Mouse (Mus musculus) ES-E14 (cell line): ENCODE results near the gene Drc1. TPM values are rescaled to one million over a fixed set of nuclear protein-coding genes. Genes with fewer than 3 reads are reported as not detected.

Source experiments
- DNase-seq: peaks from one replicate; pipeline ENCODE4 v3.0.0-alpha.2; 2013; ENCODE audit warnings: low read depth, low spot score
- H3K27ac ChIP-seq: 2 replicates; pipeline ENCODE4 v1.5.1; 2012; ENCODE audit warnings: low read depth, mild to moderate bottlenecking, low read length, moderate library complexity, mixed read lengths; ENCODE audit not compliant: poor library complexity, insufficient read depth, severe bottlenecking
- H3K36me3 ChIP-seq: 2 replicates; pipeline ENCODE4 v1.6.1; 2012; ENCODE audit warnings: mild to moderate bottlenecking, low read length, moderate library complexity, mixed read lengths; ENCODE audit not compliant: control insufficient read depth, poor library complexity, insufficient read depth, severe bottlenecking
- H3K4me1 ChIP-seq, 2 experiments: fragments of 150-350 bp in 1 of 2; sonication (generic) in 1 of 2; 2 replicates each; pipeline ENCODE4 v1.6.1; 2012; ENCODE audit warnings: low read length in 2 of 2, mild to moderate bottlenecking in 1 of 2, mixed read lengths in 1 of 2; ENCODE audit not compliant: control insufficient read depth in 2 of 2, insufficient read depth in 2 of 2, poor library complexity in 1 of 2
- H3K4me3 ChIP-seq, 2 experiments: fragments of 150-350 bp in 1 of 2; sonication (generic) in 1 of 2; 2 replicates each; pipeline ENCODE4 v1.5.1; 2012; ENCODE audit warnings: low read length in 2 of 2, low read depth in 1 of 2, mild to moderate bottlenecking in 1 of 2, mixed read lengths in 1 of 2; ENCODE audit not compliant: insufficient read depth in 1 of 2, poor library complexity in 1 of 2, severe bottlenecking in 1 of 2
- H3K9ac ChIP-seq: 2 replicates; pipeline ENCODE4 v1.6.1; 2012; ENCODE audit warnings: low read depth, mild to moderate bottlenecking, low read length, mixed read lengths; ENCODE audit not compliant: poor library complexity, insufficient read depth, severe bottlenecking
- H3K9me3 ChIP-seq: fragments of 150-350 bp; sonication (generic); 2 replicates; pipeline ENCODE4 v1.6.1; 2012; ENCODE audit warnings: low read depth, mild to moderate bottlenecking, low read length; ENCODE audit not compliant: control insufficient read depth, insufficient read depth
- CHD2 ChIP-seq: IDR thresholded peaks from 2 replicates; pipeline ENCODE4 v1.6.1; 2014; ENCODE audit warnings: mild to moderate bottlenecking, low read depth, low read length, inconsistent platforms
- HCFC1 ChIP-seq: IDR thresholded peaks from 2 replicates; pipeline ENCODE4 v1.6.1; 2012; ENCODE audit warnings: low read length, inconsistent platforms, borderline replicate concordance; ENCODE audit not compliant: insufficient read depth
- MAFK ChIP-seq: IDR thresholded peaks from 2 replicates; pipeline ENCODE4 v1.6.1; 2014; ENCODE audit warnings: mild to moderate bottlenecking, low read depth, low read length, inconsistent platforms; ENCODE audit not compliant: insufficient read depth
- ZC3H11A ChIP-seq: IDR thresholded peaks from 2 replicates; pipeline ENCODE4 v1.6.1; 2012; ENCODE audit warnings: low read depth, mild to moderate bottlenecking, inconsistent platforms, low read length, borderline replicate concordance
- ZNF384 ChIP-seq: IDR thresholded peaks from 2 replicates; pipeline ENCODE4 v1.6.1; 2012; ENCODE audit warnings: low read depth, low read length, inconsistent platforms
- in situ Hi-C, 2 experiments: fragments of 600-800 bp; cut with MboI; formaldehyde crosslinking; loops; one replicate each; pipeline ENCODE4 v1.15.1; 2025; ENCODE audit warnings: low sequenced_read_pairs in 2 of 2, inconsistent platforms in 1 of 2; ENCODE audit not compliant: unreplicated experiment in 2 of 2
- total RNA-seq: library from RNA; depleted of rRNA; stranded (reverse); fragments of 300-350 nt; gene quantifications from 2 replicates; pipeline ENCODE4 v1.2.3, GENCODE M21; 2012; rRNA removed

Drc1 gene
- total RNA-seq, 1 experiment: 0.54 TPM

DNA sequence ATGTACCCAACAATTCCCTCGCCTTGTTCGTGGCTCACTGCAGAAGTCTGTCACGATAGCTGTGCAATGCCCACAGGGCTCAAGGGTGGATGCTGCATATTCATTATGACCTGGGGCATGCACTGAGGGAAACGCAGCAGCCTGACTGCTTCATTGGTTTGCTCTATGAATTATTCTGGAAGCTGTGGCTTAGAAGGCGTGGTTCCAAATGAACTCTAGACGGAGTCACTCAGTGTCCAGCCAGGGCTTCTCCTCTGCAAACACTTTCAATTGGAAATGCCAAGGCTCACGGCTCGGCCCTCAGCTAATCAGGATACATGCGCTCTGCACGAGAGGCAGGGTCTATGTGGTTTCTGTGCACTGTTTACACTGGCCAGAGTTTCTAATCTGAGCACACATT is 130.3 kb downstream of the Drc1 start:
- no peak for TF ChIP-seq ZNF384
- no peak for TF ChIP-seq ZC3H11A
- no peak for TF ChIP-seq HCFC1
- TF ChIP-seq CHD2: no peak
- no peak for TF ChIP-seq MAFK
- no peaks in the 10 kb centered on the region for H3K36me3 ChIP-seq
- no peak for DNase-seq
- peaks cover 0 to 3% of the 10 kb centered on the region in 2 experiments; a peak in 2 of 4 replicates for H3K4me1 ChIP-seq
- no peak overlapping the region for H3K9ac ChIP-seq
- H3K4me3 ChIP-seq: no peak overlapping the region
- in situ Hi-C loops: no loop called here
- no peaks in the 10 kb centered on the region for H3K9me3 ChIP-seq
- no peak overlapping the region for H3K27ac ChIP-seq

DNA sequence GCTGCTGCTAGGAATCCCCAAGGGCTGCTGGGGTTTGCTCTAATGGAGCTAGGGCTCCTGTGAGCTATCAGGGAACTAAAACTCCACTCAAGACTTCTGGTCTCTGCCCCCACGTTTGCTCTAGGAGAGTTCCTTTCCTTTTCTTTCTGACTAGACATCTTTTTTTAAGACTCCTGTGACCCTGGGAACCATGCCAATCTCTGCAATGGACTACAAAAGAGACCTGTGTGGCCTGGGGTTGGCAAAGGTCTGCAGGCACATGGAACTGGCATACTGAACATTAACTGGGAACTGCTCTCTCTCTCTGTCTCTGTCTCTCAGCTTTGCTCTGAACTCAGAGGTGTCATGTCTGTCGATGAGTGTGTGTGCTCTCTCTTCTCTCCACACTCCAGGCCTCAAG is 134.2 kb downstream of the Drc1 start:
- no peak overlapping the region for H3K9ac ChIP-seq
- H3K4me3 ChIP-seq: no peak overlapping the region
- no peak for DNase-seq
- H3K27ac ChIP-seq: no peak overlapping the region
- H3K36me3 ChIP-seq: no peaks in the 10 kb centered on the region
- TF ChIP-seq HCFC1: no peak
- no peak for TF ChIP-seq ZC3H11A
- no peak for TF ChIP-seq ZNF384
- TF ChIP-seq MAFK: no peak
- TF ChIP-seq CHD2: no peak
- peaks cover 0 to 3% of the 10 kb centered on the region in 2 experiments; a peak in 1 of 4 replicates for H3K4me1 ChIP-seq
- no peaks in the 10 kb centered on the region for H3K9me3 ChIP-seq
- in situ Hi-C loops: no loop called here

DNA sequence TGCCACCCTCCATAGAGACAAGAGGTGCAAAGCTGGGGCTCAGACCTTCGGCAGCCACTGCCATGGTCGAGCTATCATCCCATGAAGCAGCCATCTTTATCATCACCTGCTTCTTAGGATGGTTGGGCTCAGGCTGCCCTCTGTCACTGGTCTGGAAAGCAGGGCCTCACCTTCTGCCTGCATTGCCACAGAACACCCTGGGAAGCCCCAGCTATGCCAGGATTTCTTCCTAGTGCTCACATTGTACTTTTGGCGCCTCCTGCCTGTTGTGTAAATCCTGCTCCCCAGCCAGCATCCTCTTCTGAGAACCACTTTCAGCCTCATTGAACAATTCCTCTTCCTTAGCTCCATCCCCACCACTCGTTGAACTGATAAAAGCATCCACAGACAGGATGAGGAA is 134.7 kb downstream of the Drc1 start:
- in situ Hi-C loops: no loop called here
- H3K9me3 ChIP-seq: no peaks in the 10 kb centered on the region
- H3K4me1 ChIP-seq: peaks cover 0 to 3% of the 10 kb centered on the region in 2 experiments; a peak in 1 of 4 replicates
- H3K36me3 ChIP-seq: no peaks in the 10 kb centered on the region
- no peak overlapping the region for H3K27ac ChIP-seq
- DNase-seq: no peak
- H3K9ac ChIP-seq: no peak overlapping the region
- no peak overlapping the region for H3K4me3 ChIP-seq
- no peak for TF ChIP-seq MAFK
- TF ChIP-seq CHD2: no peak
- no peak for TF ChIP-seq ZC3H11A
- no peak for TF ChIP-seq HCFC1
- TF ChIP-seq ZNF384: no peak

Other genes with a start within 250 kb of the Drc1 start
- 121 and 125 TPM in 2 replicates for gene Tyms, start 207.8 kb upstream of the Drc1 start, total RNA-seq
- 1.7 and 2.0 TPM in 2 replicates for gene Garem2, start 176.2 kb upstream of the Drc1 start, total RNA-seq
- gene 3110082J24Rik, start 175.3 kb upstream of the Drc1 start, total RNA-seq: not detected in 2 replicates
- 101 and 102 TPM in 2 replicates for gene Hadha, start 126.2 kb upstream of the Drc1 start, total RNA-seq
- gene Hadhb, start 126.1 kb upstream of the Drc1 start, total RNA-seq: 103 and 110 TPM in 2 replicates
- 0.58 and 0.71 TPM in 2 replicates for gene Adgrf3, start 75.7 kb upstream of the Drc1 start, total RNA-seq
- gene Selenoi, start 48.8 kb upstream of the Drc1 start, total RNA-seq: 104 and 110 TPM in 2 replicates
- gene Otof, start 180.5 kb downstream of the Drc1 start, total RNA-seq: 0.18 and 0.26 TPM in 2 replicates
- gene 1700001C02Rik, start 184.7 kb downstream of the Drc1 start, total RNA-seq: not detected in 2 replicates